Mouse (Mus musculus) heart, embryonic 11.5 days (tissue): ENCODE measurements at regions not wholly inside any gene's neighbourhood (a gene's known extent, or its start where the extent isn't known, plus 50 kb on each side); places are given as distances from the start of the nearest gene placed in this dataset.

Experiments used
- ATAC-seq: fragments of 200-750 bp; cut with Nextera tagmentation; replicated peaks from 2 replicates; pipeline ENCODE4 v1.8.0; 2017; ENCODE audit warnings: moderate library complexity; ENCODE audit not compliant: insufficient number of reproducible peaks, low FRiP score, low TSS enrichment
- H3K27ac ChIP-seq: fragments of 300-500 bp; sonication (generic); 2 replicates; pipeline ENCODE4 v1.5.1; 2014; ENCODE audit warnings: mild to moderate bottlenecking, low read depth, low read length
- H3K27me3 ChIP-seq: fragments of 300-500 bp; sonication (generic); 2 replicates; pipeline ENCODE4 v1.6.1; 2014; ENCODE audit warnings: mild to moderate bottlenecking, low read length, mixed read lengths; ENCODE audit not compliant: control insufficient read depth, insufficient read depth
- H3K36me3 ChIP-seq: fragments of 300-500 bp; sonication (generic); 2 replicates; pipeline ENCODE4 v1.6.1; 2014; ENCODE audit warnings: mild to moderate bottlenecking, low read length, moderate library complexity, mixed read lengths; ENCODE audit not compliant: control insufficient read depth, insufficient read depth
- H3K4me1 ChIP-seq: fragments of 300-500 bp; sonication (generic); 2 replicates; pipeline ENCODE4 v1.6.1; 2014; ENCODE audit warnings: low read length; ENCODE audit not compliant: control insufficient read depth, insufficient read depth
- H3K4me2 ChIP-seq: fragments of 300-500 bp; sonication (generic); 2 replicates; pipeline ENCODE4 v1.6.1; 2014; ENCODE audit warnings: mild to moderate bottlenecking, moderate library complexity
- H3K4me3 ChIP-seq: fragments of 300-500 bp; sonication (generic); 2 replicates; pipeline ENCODE4 v1.5.1; 2014; ENCODE audit warnings: low read depth, low read length
- H3K9ac ChIP-seq: fragments of 300-500 bp; sonication (generic); 2 replicates; pipeline ENCODE4 v1.6.1; 2014; ENCODE audit warnings: mild to moderate bottlenecking, low read depth, low read length, moderate library complexity
- H3K9me3 ChIP-seq: fragments of 300-500 bp; sonication (generic); replicated peaks from 2 replicates; pipeline ENCODE4 v1.6.1; 2016; ENCODE audit warnings: low read length; ENCODE audit not compliant: control insufficient read depth
- WGBS: fragments of 180-500 bp; shearing (Covaris S2); extraction: QIAGEN DNeasy Blood & Tissue Kit; methylation state at CpG from one replicate; pipeline ENCODE4 v1.1.7; 2014; ENCODE audit not compliant: insufficient replicate concordance; 5-methylcytosine and 5-hydroxymethylcytosine counted together

DNA sequence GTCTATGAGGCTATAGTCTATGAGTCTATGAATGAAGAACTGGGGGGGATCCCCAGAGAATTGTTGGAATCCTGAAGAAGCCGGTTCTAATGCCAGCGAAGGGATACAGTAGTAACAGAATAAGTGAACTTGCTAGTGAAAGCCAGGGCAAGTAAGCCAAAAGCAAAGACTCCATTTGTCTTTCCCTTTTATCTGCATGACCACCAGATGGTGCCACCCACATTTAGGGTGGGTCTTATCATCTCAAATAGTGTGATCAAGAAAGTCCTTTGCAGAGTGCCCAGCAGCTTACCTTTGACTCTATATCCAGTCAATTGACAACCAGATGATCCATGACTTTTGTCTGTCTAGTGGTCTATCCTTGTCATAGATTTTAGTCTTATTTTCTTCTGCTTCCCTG lies 184.2 kb upstream of the Nmur2 start:
- Histone ChIP-seq H3K4me2 (no peak overlapping the region), H3K27me3 (no peaks in the 10 kb centered on the region), H3K27ac (no peak overlapping the region), H3K9me3 (no peaks in the 10 kb centered on the region), H3K4me1 (no peaks in the 10 kb centered on the region), H3K4me3 (no peak overlapping the region), H3K36me3 (no peaks in the 10 kb centered on the region), H3K9ac (no peak overlapping the region)
- 72% methylated on average over 2 of the region's 2 CpGs for WGBS
- no peak for ATAC-seq

- Histone ChIP-seq H3K9me3 (no peaks in the 10 kb centered on the region), H3K4me2 (no peak overlapping the region), H3K4me3 (no peak overlapping the region), H3K27me3 (no peaks in the 10 kb centered on the region), H3K9ac (no peak overlapping the region), H3K4me1 (no peaks in the 10 kb centered on the region), H3K27ac (no peak overlapping the region), H3K36me3 (no peaks in the 10 kb centered on the region)
- ATAC-seq = no peak
- 77% methylated on average over 2 of the region's 2 CpGs for WGBS
Measured at GRCm38 (mm10) chr11:56215706-56216105, 174.9 kb upstream of the Nmur2 start.

DNA sequence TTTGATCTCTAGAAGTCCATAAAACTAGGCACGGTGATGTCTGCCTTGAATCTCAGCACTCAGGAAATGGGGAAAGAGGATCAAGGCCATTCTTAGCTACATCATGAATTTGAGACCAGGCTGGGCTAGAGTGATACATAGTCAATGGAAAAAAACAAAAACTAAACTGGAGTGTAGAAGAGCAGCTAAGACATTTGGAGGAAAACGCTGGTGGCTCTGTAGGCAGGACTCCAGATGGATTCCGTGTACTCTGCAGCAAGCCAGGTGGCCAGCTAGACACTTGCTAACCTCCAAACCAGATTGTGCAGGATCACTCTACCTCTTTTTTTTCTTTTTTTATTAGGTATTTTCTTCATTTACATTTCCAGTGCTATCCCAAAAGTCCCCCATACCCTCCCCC lies 161.0 kb upstream of the Nmur2 start:
- no peak overlapping the region for H3K27ac ChIP-seq
- H3K4me3 ChIP-seq = no peak overlapping the region
- no peak overlapping the region for H3K4me2 ChIP-seq
- no peak overlapping the region for H3K9ac ChIP-seq
- WGBS = 75% methylated on average over 3 of the region's 3 CpGs
- H3K4me1 ChIP-seq = no peaks in the 10 kb centered on the region
- no peaks in the 10 kb centered on the region for H3K27me3 ChIP-seq
- ATAC-seq = no peak
- no peaks in the 10 kb centered on the region for H3K9me3 ChIP-seq
- no peaks in the 10 kb centered on the region for H3K36me3 ChIP-seq

GRCm38 (mm10) chr11:56195316-56195715 lies 154.5 kb upstream of the Nmur2 start:
- no peak for ATAC-seq
- H3K27ac ChIP-seq = no peak overlapping the region
- H3K27me3 ChIP-seq = no peaks in the 10 kb centered on the region
- no peak overlapping the region for H3K9ac ChIP-seq
- no peak overlapping the region for H3K4me3 ChIP-seq
- H3K9me3 ChIP-seq = no peaks in the 10 kb centered on the region
- no peaks in the 10 kb centered on the region for H3K36me3 ChIP-seq
- H3K4me1 ChIP-seq = no peaks in the 10 kb centered on the region
- WGBS = 68% methylated on average over 3 of the region's 3 CpGs
- no peak overlapping the region for H3K4me2 ChIP-seq

DNA sequence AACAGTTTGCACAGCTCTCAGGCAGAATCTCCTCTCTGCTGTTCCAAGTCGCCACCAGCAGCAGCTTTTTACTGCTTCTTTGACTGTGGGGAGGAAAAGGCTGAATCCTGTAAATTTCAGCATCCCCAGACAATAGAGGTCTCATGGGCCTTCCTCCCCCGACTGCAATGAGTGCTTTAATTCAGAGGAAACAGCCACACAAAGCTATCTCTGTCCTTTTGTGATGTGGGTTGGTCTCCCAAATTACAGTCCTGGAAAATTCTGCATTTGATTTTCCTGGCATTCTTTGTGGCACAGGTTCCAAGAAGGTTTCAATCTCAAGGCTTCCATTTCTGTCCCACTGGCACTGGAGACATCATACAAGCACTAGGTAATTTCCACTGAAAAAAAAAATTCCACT lies 152.6 kb upstream of the Nmur2 start:
- Histone ChIP-seq H3K9me3 (no peaks in the 10 kb centered on the region), H3K9ac (no peak overlapping the region), H3K4me3 (no peak overlapping the region), H3K36me3 (no peaks in the 10 kb centered on the region), H3K4me1 (no peaks in the 10 kb centered on the region), H3K27me3 (no peaks in the 10 kb centered on the region), H3K4me2 (no peak overlapping the region), H3K27ac (no peak overlapping the region)
- ATAC-seq = no peak
- 54% methylated on average over 2 of the region's 2 CpGs for WGBS

DNA sequence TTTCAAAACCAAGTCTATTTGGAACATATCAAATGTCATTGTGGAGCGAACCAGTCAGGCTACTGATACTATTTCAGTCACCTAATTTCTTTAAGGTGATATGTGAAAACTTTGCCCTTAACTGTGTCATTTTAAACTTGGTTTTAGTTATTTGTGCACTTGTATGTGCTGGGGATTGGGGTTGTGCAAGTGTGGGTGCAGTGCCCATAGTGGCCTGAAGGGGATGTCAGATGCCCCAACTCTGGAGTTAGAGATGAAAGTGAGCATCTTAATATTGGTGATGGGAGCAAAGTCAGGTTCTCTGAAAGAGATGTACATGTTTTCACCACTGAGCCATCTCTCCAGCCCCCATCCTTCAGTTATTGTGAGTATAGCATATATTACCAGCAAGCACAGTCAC lies 133.1 kb upstream of the Nmur2 start:
- ATAC-seq = no peak
- no peaks in the 10 kb centered on the region for H3K4me1 ChIP-seq
- no peaks in the 10 kb centered on the region for H3K36me3 ChIP-seq
- no peak overlapping the region for H3K9ac ChIP-seq
- H3K4me3 ChIP-seq = no peak overlapping the region
- H3K9me3 ChIP-seq = no peaks in the 10 kb centered on the region
- no peak overlapping the region for H3K27ac ChIP-seq
- WGBS = 83% methylated on average over 1 of the region's 1 CpGs
- no peaks in the 10 kb centered on the region for H3K27me3 ChIP-seq
- no peak overlapping the region for H3K4me2 ChIP-seq

DNA sequence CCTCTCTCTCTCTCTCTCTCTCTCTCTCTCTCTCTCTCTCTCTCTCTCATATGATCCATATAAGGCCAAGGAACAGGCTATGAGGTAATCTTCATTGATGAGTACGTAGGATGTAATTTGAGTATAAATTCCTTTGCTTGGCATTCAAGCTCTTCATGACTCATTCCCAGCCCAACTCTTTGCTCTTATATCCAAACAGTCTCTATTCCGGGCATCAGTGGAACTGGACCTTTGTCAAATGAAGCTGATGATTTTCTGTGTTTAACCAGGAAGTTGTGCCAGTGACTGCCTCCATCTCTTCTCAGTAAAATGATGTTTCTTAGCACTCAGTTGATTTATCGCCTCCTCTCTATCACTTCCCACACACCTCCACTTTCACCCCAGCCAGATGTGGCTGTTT lies 132.4 kb upstream of the Nmur2 start:
- no peak overlapping the region for H3K9ac ChIP-seq
- no peaks in the 10 kb centered on the region for H3K9me3 ChIP-seq
- 77% methylated on average over 3 of the region's 3 CpGs for WGBS
- H3K27ac ChIP-seq = no peak overlapping the region
- ATAC-seq = no peak
- H3K4me1 ChIP-seq = no peaks in the 10 kb centered on the region
- H3K4me2 ChIP-seq = no peak overlapping the region
- no peaks in the 10 kb centered on the region for H3K36me3 ChIP-seq
- H3K4me3 ChIP-seq = no peak overlapping the region
- H3K27me3 ChIP-seq = no peaks in the 10 kb centered on the region

GRCm38 (mm10) chr11:56169576-56169975 lies 128.8 kb upstream of the Nmur2 start:
- no peaks in the 10 kb centered on the region for H3K9me3 ChIP-seq
- no peaks in the 10 kb centered on the region for H3K36me3 ChIP-seq
- H3K4me3 ChIP-seq = no peak overlapping the region
- ATAC-seq = no peak
- H3K9ac ChIP-seq = no peak overlapping the region
- WGBS = 67% methylated on average over 9 of the region's 9 CpGs
- no peaks in the 10 kb centered on the region for H3K4me1 ChIP-seq
- H3K27ac ChIP-seq = no peak overlapping the region
- no peak overlapping the region for H3K4me2 ChIP-seq
- H3K27me3 ChIP-seq = no peaks in the 10 kb centered on the region

DNA sequence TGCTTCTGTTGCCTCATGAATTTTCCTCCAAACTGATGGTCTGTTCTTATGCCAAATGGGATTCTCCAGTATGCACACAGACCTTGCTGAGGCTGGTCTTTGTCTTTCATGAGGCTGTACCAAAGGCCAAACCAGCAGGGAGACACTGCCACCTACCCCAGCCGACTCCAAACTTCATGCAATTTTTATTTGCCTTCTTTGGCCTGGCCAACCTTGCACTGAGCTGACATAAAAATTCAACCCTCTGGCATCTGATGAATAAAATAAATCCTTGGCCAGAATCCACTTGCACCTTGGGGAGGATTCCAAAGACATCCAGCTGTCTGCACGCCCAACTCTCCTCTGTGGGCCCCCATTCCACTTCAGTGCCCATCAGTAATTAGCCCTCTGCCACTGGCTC lies 126.0 kb upstream of the Nmur2 start:
- WGBS = 70% methylated on average over 2 of the region's 2 CpGs
- no peaks in the 10 kb centered on the region for H3K9me3 ChIP-seq
- H3K36me3 ChIP-seq = no peaks in the 10 kb centered on the region
- no peak overlapping the region for H3K27ac ChIP-seq
- no peaks in the 10 kb centered on the region for H3K27me3 ChIP-seq
- H3K4me1 ChIP-seq = no peaks in the 10 kb centered on the region
- no peak overlapping the region for H3K9ac ChIP-seq
- no peak overlapping the region for H3K4me2 ChIP-seq
- H3K4me3 ChIP-seq = no peak overlapping the region
- ATAC-seq = no peak
